Mouse (Mus musculus) spleen, postnatal 14 days (tissue): ENCODE data around the gene Dnajb12.
A peak's percentile ranks its signal among the peaks of the same experiment; 100 is the strongest.

Experiments
- DNase-seq, 2 experiments: peaks; one replicate each; pipeline ENCODE4 v3.0.0; 2021 to 2022; ENCODE audit warnings: low spot score in 2 of 2

The Dnajb12 gene

GRCm38 (mm10) chr10:59896911-59897331 lies 17.6 kb downstream of the Dnajb12 start:
- peak; percentile 53 to 58 for DNase-seq

DNA sequence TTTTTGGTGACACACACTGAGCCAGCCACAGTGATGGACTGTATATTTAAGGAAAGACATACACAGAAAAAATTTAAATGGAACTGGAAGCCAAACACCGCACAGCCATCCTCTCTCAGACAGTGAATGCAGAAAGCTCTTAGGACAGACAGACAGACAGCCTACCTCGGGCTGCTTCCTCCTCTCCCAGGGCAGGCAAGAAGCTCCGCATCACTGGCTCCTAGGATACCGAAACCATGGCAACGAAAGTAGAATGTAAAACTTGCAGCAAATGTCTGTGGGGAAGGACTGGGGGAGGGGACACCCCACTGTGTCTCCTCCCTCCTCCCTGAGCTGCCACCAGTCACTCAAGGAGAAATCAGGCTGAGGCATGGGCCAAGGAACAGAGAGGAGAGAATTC lies 18.2 kb downstream of the Dnajb12 start:
- no peak for DNase-seq

DNA sequence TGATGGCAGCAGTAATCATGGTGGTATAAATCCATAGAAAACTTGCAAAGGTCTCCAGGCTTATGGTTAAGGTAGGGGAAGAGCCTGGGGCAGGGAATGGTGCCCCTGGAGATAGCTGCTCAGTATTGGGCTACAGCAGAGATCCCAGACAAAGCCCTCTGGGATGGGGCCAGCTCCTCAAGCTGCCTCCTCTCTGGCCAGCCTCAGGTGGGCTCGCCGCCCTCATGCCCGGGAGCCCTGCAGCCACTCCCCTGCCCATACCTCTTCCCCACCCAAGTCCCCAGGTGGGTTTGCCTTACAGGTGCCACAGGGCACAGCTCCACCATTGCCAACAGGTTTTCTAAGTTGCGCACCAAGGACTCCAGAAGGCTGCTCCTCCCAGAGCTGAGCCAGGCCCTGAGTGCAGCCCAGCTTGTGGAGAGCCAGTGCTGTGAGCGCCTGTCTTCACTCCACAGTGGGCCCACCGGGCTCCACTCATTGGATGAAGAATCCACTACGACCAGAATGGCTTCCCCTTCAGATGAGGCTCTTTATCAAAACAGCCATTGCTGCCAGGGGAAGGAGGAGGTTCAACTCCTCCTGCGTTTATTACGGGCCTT lies 18.9 kb downstream of the Dnajb12 start:
- no peak for DNase-seq

DNA sequence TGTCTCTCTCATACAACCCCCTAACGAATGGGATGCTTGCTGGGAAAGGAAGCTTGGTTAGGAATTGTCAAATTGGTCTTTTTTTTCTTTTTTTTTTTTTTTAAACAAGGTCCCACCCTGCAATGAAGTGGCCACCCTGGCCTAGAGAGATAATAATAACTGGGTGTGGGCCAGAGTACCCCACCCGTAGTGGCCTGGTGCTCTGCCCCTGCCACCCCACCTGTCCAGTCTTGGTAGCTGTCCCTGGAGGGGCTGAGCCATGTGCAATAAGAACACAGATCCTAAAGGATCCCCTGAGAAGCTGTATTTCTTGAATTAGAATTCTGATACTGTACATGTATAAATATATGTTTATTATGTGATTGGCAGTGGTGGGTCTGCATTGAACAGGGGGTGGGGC lies 19.6 kb downstream of the Dnajb12 start:
- DNase-seq: no peak

- DNase-seq: peak; percentile 78 to 85
Observed at GRCm38 (mm10) chr10:59899341-59900173, 20.2 kb downstream of the Dnajb12 start.

- no peak for DNase-seq
Observed at GRCm38 (mm10) chr10:59900174-59900435, 20.7 kb downstream of the Dnajb12 start.

DNA sequence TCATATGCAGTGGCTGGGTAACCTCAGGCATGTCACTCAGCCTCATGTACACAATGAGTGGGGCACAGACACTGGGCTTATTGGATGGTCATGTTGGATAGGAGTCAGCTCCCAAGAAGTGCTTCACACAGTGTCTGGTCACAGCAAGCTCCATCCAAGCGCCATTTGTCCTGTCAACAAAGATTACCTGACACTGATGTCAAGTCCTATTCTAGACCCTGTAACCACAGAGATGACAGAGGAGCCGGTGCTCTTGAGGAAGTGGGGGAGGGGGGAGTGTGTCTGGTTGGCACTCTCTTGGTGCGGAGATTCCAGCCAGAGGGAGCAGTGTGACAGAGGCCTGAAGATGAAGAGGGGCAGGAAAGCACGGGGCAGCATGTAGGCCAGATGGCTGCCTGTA lies 21.6 kb downstream of the Dnajb12 start:
- DNase-seq: no peak

GRCm38 (mm10) chr10:59901463-59901862 lies 22.1 kb downstream of the Dnajb12 start:
- no peak for DNase-seq

DNA sequence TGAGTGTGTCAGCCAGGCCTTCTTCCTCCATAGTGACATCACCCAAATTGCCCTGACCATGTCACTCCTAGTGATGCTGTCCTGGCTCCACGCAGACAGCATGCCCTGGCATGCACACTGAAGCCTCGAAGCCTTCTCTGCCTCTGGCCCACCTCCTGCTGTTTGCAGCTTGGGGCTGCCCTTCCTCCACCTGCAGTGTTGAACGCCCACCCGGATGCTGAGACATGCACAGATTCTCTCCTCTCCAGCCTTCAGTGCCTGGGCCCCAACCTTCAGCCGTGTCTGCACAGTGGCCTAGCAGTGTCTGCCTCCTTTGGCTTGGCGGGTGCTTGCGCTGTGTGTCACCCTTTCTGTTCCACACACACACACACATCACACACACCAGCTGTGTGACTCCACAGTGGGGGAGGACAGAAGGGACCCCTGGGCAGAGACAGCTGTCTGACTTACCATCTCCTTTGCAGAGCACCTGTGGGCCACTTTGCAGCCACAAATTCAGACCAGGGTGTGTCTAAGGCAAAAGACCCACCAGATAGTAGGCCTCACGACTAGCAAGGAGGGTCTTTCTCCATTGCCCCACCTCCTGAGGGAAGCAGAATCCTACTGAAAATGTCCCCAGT lies 22.7 kb downstream of the Dnajb12 start:
- no peak for DNase-seq

DNA sequence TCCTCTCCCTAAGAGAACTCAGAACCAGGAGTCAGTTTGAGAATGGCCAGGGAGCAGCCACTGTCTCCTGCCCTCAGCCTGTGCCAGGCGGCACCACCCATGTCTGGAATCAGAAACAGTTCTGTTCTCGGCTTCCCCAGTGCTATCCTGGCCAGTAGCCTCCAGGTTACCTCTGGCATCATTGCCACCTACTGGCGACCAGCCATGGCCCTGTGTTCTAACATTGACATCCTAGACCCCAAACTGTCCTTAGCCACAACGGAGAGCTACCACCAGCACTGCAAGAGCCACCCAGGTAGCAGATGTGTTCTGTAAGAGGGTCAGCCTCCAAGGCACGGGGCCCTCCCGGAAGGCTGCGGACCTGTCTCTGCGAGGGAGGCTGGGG lies 23.2 kb downstream of the Dnajb12 start:
- DNase-seq: no peak

- DNase-seq: no peak
Observed at GRCm38 (mm10) chr10:59903170-59903569, 23.8 kb downstream of the Dnajb12 start.

DNA sequence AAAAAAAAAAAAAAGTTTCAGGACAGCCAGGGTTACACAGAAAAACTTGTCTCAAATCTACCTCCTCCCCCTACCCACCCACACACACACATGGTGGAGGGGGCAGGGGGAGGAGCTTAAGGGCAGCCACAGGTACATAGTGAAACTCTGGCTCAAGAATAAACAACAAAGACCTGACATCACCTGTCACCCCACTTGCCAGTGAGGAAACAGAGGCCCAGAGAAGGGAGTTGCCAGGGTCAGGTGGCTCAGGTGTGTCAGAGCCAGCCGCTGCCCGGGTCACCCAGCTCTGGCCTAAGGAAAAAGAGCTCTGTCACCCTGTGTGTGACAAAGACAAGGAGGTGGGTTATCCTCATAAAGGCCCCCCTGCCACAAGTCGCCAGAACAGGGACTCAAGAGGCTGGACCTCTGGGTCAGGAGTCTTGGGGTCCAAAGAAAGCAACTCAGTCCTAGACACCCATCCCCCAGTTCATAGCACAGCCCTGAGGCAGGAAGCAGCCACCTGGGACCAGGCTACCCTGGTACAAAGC lies 27.8 kb downstream of the Dnajb12 start:
- DNase-seq: no peak

- no peak for DNase-seq
Observed at GRCm38 (mm10) chr10:59907695-59908299, 28.4 kb downstream of the Dnajb12 start.

DNA sequence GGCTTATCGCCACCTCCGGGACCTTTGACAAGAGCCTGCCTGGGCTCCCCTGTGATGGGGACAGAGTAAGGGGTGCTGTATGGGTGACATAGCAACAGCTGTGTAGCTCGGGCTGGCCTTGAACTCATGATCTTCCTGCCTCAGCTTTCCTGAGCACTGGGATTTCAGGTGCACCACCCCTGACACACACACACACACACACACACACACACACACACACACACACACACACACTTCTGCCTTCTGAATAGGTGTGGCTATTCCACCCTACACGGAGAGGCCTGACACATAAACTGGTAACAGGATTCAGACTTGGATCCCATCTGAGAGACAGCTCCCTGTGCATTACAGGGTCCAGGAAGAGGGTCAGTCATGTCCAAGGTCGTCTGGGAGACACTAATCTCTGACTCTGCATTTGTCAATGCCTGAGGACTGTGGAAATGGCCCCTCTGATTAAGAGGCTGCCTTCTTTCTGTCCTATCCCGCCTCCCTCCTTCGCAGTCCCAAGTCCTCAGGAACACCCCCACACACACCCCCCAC lies 29.5 kb downstream of the Dnajb12 start:
- no peak for DNase-seq

DNA sequence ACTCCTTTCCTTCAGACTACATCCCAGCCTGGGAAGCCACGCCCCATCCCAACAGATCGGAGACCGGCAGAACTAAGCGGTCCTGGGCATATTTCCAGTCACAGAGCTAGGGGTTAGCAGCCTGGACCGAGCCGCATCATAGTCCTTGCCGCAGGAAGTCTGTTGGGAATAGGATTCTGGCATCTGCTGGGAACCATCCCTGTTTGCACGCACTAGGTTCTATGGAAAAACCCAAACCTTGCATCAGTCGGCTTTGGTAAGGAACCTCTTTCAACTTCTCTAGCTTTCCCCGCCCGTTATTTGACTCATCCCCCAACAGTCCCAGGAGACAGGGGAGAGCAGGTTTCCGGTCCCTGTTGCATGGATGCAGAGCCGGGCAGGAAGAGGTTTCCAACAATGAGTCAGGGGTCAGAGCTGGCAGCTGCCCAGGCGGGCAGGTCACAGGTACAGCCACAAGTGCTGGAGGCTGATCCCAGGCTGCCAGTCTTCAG lies 30.0 kb downstream of the Dnajb12 start:
- no peak for DNase-seq

GRCm38 (mm10) chr10:59911091-59911490 lies 31.7 kb downstream of the Dnajb12 start:
- DNase-seq: no peak

GRCm38 (mm10) chr10:59911561-59912198 lies 32.3 kb downstream of the Dnajb12 start:
- no peak for DNase-seq

- no peak for DNase-seq
Observed at GRCm38 (mm10) chr10:59915196-59915962, 36.0 kb downstream of the Dnajb12 start.

GRCm38 (mm10) chr10:59916159-59916558 lies 36.8 kb downstream of the Dnajb12 start:
- DNase-seq: no peak

DNA sequence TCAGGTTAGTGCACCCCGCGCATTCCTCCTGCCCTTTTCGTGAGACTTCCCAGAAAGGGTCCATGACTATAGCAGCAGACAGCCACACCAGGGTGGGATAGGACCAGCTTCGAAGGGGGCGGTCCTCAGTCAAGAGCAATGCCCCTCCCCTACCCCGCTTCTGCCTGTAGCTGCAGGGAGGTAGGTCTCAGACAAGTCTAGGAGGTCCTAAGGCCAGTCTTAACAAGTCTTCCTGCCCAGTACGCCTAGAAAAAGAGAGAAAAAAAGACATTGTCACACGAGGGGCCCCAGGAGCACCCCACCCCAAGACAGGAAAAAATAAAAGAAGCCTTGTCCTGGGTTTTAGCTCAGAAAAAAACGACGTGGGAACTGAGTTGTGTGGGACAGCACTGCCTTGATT lies 37.3 kb downstream of the Dnajb12 start:
- no peak for DNase-seq

DNA sequence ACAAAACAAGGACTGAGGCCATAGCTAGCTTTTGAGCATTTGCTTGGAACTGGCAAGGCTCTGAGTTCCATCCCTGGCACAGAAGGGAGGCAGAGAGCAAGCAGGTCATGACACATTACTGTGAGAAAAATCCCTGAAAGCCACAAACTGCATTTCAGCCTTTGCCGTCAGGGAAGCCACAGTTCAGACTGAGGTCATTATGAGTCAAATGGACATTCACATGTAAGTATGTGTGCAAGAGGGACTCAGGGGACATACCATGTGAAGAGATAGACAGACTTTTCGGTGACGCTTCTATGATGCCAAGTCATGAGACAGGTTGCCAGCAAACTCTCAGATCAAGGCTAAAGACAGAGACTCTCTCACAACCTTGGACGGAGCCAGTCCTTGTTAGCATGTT lies 38.8 kb downstream of the Dnajb12 start:
- no peak for DNase-seq
